Mouse (Mus musculus) v-Abl transformed pro-B cells (cell line): ENCODE measurements at regions not wholly inside any gene's neighbourhood (a gene's known extent, or its start where the extent isn't known, plus 50 kb on each side); places are given as distances from the start of the nearest gene placed in this dataset.
"Not testable (repeated sequence)": the region's sequence is repeated elsewhere in the genome, so short reads cannot be mapped to it uniquely, and the experiment has no call there.

ENCODE experiments used
- in situ Hi-C, 2 experiments: fragments of 400-800 bp; cut with MboI; formaldehyde crosslinking; loops; one replicate each; pipeline ENCODE4 v1.15.1; 2025; ENCODE audit not compliant: unreplicated experiment in 2 of 2

GRCm38 (mm10) chr2:78023916-78024685 lies 77.9 kb upstream of the Cwc22 start:
- in situ Hi-C loops: loop anchor here in 1 of 2 experiments (10.0 kb wide), 1 partner anchor 1059 kb away; no protein-coding TSS in a partner anchor

GRCm38 (mm10) chr2:78023416-78023815 lies 77.2 kb upstream of the Cwc22 start:
- in situ Hi-C loops: loop anchor here in 1 of 2 experiments (10.0 kb wide), 1 partner anchor 1059 kb away; no protein-coding TSS in a partner anchor

- in situ Hi-C loops: loop anchor here in 1 of 2 experiments (10.0 kb wide), 1 partner anchor 1058 kb away; no protein-coding TSS in a partner anchor
Measured at GRCm38 (mm10) chr2:78022756-78023155, 76.6 kb upstream of the Cwc22 start.

GRCm38 (mm10) chr2:78021905-78022304 lies 75.7 kb upstream of the Cwc22 start:
- in situ Hi-C loops: loop anchor here in 1 of 2 experiments (10.0 kb wide), 1 partner anchor 1057 kb away; no protein-coding TSS in a partner anchor

GRCm38 (mm10) chr2:78021356-78021900 lies 75.3 kb upstream of the Cwc22 start:
- in situ Hi-C loops: loop anchor here in 1 of 2 experiments (10.0 kb wide), 1 partner anchor 1057 kb away; no protein-coding TSS in a partner anchor

- in situ Hi-C loops: loop anchor here in 1 of 2 experiments (10.0 kb wide), 1 partner anchor 1056 kb away; no protein-coding TSS in a partner anchor
Measured at GRCm38 (mm10) chr2:78020516-78020915, 74.3 kb upstream of the Cwc22 start.

- in situ Hi-C loops: loop anchor here in 1 of 2 experiments (10.0 kb wide), 1 partner anchor 1055 kb away; no protein-coding TSS in a partner anchor
Measured at GRCm38 (mm10) chr2:78019916-78020315, 73.7 kb upstream of the Cwc22 start.

- in situ Hi-C loops: not testable (repeated sequence)
Measured at GRCm38 (mm10) chr2:78012441-78012840, 66.3 kb upstream of the Cwc22 start.

- in situ Hi-C loops: no loop called here
Measured at GRCm38 (mm10) chr2:78011821-78012220, 65.6 kb upstream of the Cwc22 start.

- in situ Hi-C loops: no loop called here
Measured at GRCm38 (mm10) chr2:78011051-78011800, 65.1 kb upstream of the Cwc22 start.

- in situ Hi-C loops: no loop called here
Measured at GRCm38 (mm10) chr2:78010066-78010690, 64.0 kb upstream of the Cwc22 start.

- in situ Hi-C loops: no loop called here
Measured at GRCm38 (mm10) chr2:78008094-78008493, 61.9 kb upstream of the Cwc22 start.

GRCm38 (mm10) chr2:78005402-78006021 lies 59.3 kb upstream of the Cwc22 start:
- in situ Hi-C loops: no loop called here

- in situ Hi-C loops: no loop called here
Measured at GRCm38 (mm10) chr2:78004426-78004825, 58.3 kb upstream of the Cwc22 start.
